Mouse (Mus musculus) hindbrain, embryonic 14.5 days (tissue): Measurements from ENCODE around the gene Tpt1. TPM values are rescaled to one million over a fixed set of nuclear protein-coding genes. Genes with fewer than 3 reads are reported as not detected.

ENCODE experiments used
- ATAC-seq: fragments of 200-750 bp; cut with Nextera tagmentation; 2 replicates; pipeline ENCODE4 v1.8.0; 2017; ENCODE audit warnings: moderate number of reproducible peaks, mild to moderate bottlenecking, moderate TSS enrichment, moderate library complexity; ENCODE audit not compliant: low FRiP score
- DNase-seq: peaks from one replicate; pipeline ENCODE4 v3.0.0-alpha.2; 2015; ENCODE audit warnings: low spot score
- H3K27ac ChIP-seq: fragments of 300-500 bp; sonication (generic); 2 replicates; pipeline ENCODE4 v1.5.1; 2014; ENCODE audit warnings: mild to moderate bottlenecking, moderate library complexity
- H3K27me3 ChIP-seq: fragments of 300-500 bp; sonication (generic); 2 replicates; pipeline ENCODE4 v1.6.1; 2014; ENCODE audit warnings: mild to moderate bottlenecking, low read length, mixed read lengths; ENCODE audit not compliant: control insufficient read depth, insufficient read depth
- H3K36me3 ChIP-seq: fragments of 300-500 bp; sonication (generic); replicated peaks from 2 replicates; pipeline ENCODE4 v1.6.1; 2014; ENCODE audit not compliant: control insufficient read depth, insufficient read depth
- H3K4me1 ChIP-seq: fragments of 300-500 bp; sonication (generic); replicated peaks from 2 replicates; pipeline ENCODE4 v1.6.1; 2014; ENCODE audit warnings: antibody characterized with exemption, low read length, mixed read lengths; ENCODE audit not compliant: control insufficient read depth, insufficient read depth
- H3K4me2 ChIP-seq: fragments of 300-500 bp; sonication (generic); replicated peaks from 2 replicates; pipeline ENCODE4 v1.6.1; 2014; ENCODE audit warnings: mild to moderate bottlenecking, moderate library complexity
- H3K4me3 ChIP-seq: fragments of 300-500 bp; sonication (generic); replicated peaks from 2 replicates; pipeline ENCODE4 v1.5.1; 2014; ENCODE audit warnings: mild to moderate bottlenecking, low read length
- H3K9ac ChIP-seq: fragments of 300-500 bp; sonication (generic); 2 replicates; pipeline ENCODE4 v1.6.1; 2014
- H3K9me3 ChIP-seq: fragments of 300-500 bp; sonication (generic); 2 replicates; pipeline ENCODE4 v1.6.1; 2016; ENCODE audit warnings: low read length; ENCODE audit not compliant: control insufficient read depth
- WGBS: fragments of 180-500 bp; shearing (Covaris S2); extraction: QIAGEN DNeasy Blood & Tissue Kit; methylation state at CpG from one replicate; pipeline ENCODE4 v1.1.7; 2014; 5-methylcytosine and 5-hydroxymethylcytosine counted together
- polyA plus RNA-seq: library from polyadenylated mRNA; unstranded; fragments of >200 nt; fragmentation: Nextera tagmentation; extraction: Ambion mirVana; gene quantifications from 2 replicates; pipeline ENCODE4 v1.2.1, GENCODE M21; 2014

Gene Tpt1
- polyA plus RNA-seq, 1 experiment from 2014 or later, result 871 TPM

DNA sequence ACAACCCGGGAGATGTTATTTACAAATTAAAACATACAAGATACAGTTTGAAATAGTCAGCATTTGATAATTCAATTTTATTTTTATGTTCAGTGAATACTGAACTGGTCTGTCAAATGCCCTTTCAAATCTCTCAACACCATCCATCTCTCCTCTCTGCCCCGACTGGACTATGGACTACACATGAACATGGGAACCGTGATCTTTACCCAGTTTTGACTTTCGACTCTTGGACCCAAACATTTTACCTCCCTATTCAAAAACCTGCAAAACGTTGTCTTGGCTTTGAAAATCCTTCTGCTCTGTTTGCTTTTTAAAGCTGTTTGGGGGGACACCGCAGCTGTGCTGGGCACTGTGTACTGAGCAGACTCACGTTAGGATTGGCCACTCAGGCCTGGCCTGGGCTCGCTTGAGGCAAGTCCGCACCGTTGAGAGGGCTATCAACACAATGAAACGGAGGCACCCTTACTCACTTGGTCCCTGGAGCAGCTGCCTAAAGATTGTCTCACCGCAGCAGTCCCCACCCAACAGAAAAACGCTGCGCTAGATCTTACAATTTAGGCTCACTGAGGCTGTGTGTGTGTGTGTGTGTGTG lies 25.0 kb downstream of the Tpt1 start:
- DNase-seq (no peak), ATAC-seq (no peak)
- no peaks in the 10 kb centered on the region for H3K4me1 ChIP-seq
- no peak overlapping the region for H3K4me3 ChIP-seq
- 79% methylated on average over 14 of the region's 14 CpGs for WGBS
- H3K36me3 ChIP-seq, result no peaks in the 10 kb centered on the region
- H3K9ac ChIP-seq, result no peak overlapping the region
- no peak overlapping the region for H3K27ac ChIP-seq
- H3K27me3 ChIP-seq, result no peaks in the 10 kb centered on the region
- no peak overlapping the region for H3K4me2 ChIP-seq
- no peaks in the 10 kb centered on the region for H3K9me3 ChIP-seq

DNA sequence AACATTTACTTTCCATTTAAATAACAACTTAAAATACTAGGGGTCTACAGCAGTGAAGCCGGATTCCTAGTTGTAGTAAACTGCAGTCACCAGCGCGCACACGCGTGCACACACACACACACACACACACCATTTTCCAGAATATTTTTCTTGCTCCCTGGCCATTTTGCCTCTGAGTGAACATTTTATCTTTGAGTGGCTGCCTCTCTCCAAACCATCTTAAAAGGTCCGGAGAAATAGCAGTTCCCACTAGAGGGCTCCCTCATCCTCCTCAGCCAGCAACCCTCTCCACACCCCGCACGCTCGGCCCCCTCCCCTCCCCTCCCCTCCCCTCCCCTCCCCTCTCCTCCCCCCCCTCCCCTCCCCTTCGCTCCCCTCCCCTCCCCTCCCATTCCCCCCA lies 25.7 kb downstream of the Tpt1 start:
- ATAC-seq, result no peak
- H3K4me3 ChIP-seq, result no peak overlapping the region
- H3K27ac ChIP-seq, result no peak overlapping the region
- 20% methylated on average over 9 of the region's 10 CpGs for WGBS
- DNase-seq, result peak; percentile 66
- H3K9ac ChIP-seq, result no peak overlapping the region
- H3K36me3 ChIP-seq, result no peaks in the 10 kb centered on the region
- H3K4me1 ChIP-seq, result no peaks in the 10 kb centered on the region
- no peaks in the 10 kb centered on the region for H3K9me3 ChIP-seq
- H3K27me3 ChIP-seq, result no peaks in the 10 kb centered on the region
- H3K4me2 ChIP-seq, result peak overlapping the region; percentile 42

DNA sequence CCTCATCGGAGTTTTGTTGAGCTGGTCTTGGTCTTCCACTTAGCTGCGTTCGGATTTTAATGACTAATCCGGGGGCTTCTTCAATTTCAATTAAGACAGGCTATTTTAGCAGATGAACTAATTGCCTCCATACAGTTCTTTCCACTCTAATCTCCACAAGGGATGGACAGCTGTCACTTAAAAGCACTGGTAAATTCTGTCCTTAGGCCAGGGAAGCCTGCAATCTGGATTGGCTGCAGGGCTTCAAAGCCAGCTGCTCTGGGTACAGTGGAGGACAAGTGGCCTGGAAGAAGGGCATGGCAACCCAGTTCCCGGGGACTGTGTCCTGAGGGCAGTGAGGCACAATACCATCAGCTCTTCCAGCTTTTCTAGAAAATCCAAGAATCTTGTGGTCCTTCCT lies 26.2 kb downstream of the Tpt1 start:
- no peaks in the 10 kb centered on the region for H3K36me3 ChIP-seq
- no peaks in the 10 kb centered on the region for H3K4me1 ChIP-seq
- H3K9me3 ChIP-seq, result no peaks in the 10 kb centered on the region
- H3K27me3 ChIP-seq, result no peaks in the 10 kb centered on the region
- no peak overlapping the region for H3K27ac ChIP-seq
- 9% methylated on average over 5 of the region's 5 CpGs for WGBS
- no peak overlapping the region for H3K9ac ChIP-seq
- H3K4me3 ChIP-seq, result no peak overlapping the region
- ATAC-seq, result peak; percentile 52; the same call in 1 of the 2 replicates
- DNase-seq, result no peak
- H3K4me2 ChIP-seq, result no peak overlapping the region

DNA sequence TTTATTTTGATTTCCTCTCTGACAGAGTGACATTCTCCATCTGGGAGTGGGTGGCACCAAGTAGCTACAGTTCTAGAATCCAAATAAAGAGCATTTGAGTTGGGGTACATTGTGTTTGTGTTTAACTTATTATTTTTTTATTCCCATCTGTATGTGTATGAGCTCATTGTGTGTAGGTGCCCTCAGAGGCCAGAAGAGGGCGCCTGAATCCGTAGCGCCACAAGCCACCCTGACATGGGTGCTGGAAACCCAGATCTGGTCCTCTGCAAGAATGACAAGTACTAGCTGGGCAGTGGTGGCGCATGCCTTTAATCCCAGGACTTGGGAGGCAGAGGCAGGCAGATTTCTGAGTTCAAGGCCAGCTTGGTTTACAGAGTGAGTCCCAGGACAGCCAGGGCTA lies 26.9 kb downstream of the Tpt1 start:
- H3K27me3 ChIP-seq, result no peaks in the 10 kb centered on the region
- no peak for ATAC-seq
- WGBS, result 88% methylated on average over 4 of the region's 4 CpGs

DNA sequence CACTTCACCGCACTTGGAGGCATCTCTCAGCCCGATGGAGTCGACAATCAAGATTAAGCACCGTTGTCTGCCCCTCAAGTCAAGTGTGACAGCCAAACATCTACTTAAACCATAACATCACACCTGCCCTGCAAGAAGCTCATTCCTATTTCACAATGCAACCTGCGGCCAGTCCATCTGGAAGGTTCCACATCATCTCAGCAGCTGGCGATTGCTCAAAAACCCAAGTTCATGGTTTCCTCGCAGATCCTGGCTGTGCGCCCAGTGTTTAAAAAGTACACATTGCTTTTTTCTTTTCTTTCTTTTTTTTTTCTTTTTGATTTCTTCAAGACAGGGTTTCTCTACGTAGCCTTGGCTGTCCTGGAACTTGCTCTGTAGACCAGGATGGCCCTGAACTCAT lies 28.7 kb downstream of the Tpt1 start:
- no peaks in the 10 kb centered on the region for H3K9me3 ChIP-seq
- H3K4me1 ChIP-seq, result no peaks in the 10 kb centered on the region
- H3K9ac ChIP-seq, result no peak overlapping the region
- 91% methylated on average over 9 of the region's 9 CpGs for WGBS
- ATAC-seq, result no peak
- DNase-seq, result no peak
- no peaks in the 10 kb centered on the region for H3K27me3 ChIP-seq
- H3K4me3 ChIP-seq, result no peak overlapping the region
- no peak overlapping the region for H3K27ac ChIP-seq
- H3K4me2 ChIP-seq, result no peak overlapping the region
- H3K36me3 ChIP-seq, result no peaks in the 10 kb centered on the region

More for the DNA sequence above, 26.9 kb downstream of the Tpt1 start:
- Histone ChIP-seq H3K4me2 (no peak overlapping the region), H3K4me1 (no peaks in the 10 kb centered on the region), H3K4me3 (no peak overlapping the region), H3K9ac (no peak overlapping the region), H3K27ac (no peak overlapping the region), H3K36me3 (no peaks in the 10 kb centered on the region), H3K9me3 (no peaks in the 10 kb centered on the region)
- no peak for DNase-seq

DNA sequence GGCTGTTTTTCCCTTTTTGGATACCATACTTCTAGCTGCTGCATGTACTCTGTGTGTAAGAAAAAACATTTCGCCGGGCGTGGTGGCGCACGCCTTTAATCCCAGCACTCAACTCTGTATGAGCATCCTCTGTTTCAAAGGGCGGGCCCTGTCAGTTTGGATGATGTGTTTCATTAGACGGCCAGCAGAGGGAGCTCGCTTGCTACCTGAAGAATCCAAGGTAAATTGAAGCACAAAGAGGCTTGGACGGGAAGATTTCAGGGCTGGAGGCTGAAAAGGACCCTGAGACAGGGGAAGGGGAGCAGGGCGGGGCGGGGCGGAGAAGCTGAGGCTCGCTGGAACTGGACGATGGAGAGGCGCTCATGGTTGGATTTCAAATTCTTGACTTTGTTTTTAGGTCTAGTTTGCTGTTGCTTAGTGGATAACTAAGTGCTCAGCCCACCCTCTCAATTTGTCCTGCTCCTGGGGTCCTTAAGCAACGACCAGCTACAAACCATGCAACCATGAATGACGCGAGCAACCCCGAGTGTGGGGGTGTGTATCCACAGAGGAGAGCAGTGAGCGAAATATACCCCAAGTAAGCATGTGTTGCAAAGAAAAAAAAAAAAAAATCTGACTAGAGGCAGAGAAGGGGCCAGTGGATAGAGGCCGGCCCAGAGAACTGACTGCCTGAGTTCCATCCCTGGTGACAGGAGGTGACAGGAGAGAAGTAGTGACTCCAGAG lies 31.6 kb downstream of the Tpt1 start:
- Histone ChIP-seq H3K9ac (peak overlapping the region; percentile 24; the same call in 1 of the 2 replicates), H3K4me2 (peak overlapping the region; percentile 38), H3K4me3 (no peak overlapping the region), H3K4me1 (no peaks in the 10 kb centered on the region; the same call in 1 of the 2 replicates), H3K36me3 (no peaks in the 10 kb centered on the region), H3K27ac (no peak overlapping the region), H3K9me3 (no peaks in the 10 kb centered on the region), H3K27me3 (no peaks in the 10 kb centered on the region)
- DNase-seq (peak; percentile 90), ATAC-seq (peak; percentile 69)
- WGBS, result 13% methylated on average over 21 of the region's 21 CpGs

DNA sequence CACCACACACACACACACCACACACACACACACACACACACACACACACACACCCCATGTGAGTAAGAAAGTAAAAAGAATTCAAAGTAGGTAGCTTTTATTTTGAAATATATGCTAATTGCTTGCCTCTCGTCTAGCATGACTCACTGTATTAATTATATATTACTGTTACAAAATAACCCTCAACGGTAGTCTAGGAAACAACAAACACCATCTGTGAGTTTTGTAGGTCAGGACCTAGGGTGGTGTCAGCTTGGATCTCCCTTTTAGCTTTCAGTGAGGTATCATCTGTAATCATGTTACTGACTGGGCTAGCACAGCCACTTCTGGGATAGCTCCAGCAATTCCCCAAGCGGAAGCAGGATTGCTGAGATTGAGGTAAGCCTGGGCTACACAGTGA lies 32.4 kb downstream of the Tpt1 start:
- Histone ChIP-seq H3K9ac (no peak overlapping the region), H3K27me3 (no peaks in the 10 kb centered on the region), H3K9me3 (no peaks in the 10 kb centered on the region), H3K36me3 (no peaks in the 10 kb centered on the region), H3K4me3 (no peak overlapping the region), H3K4me1 (no peaks in the 10 kb centered on the region; the same call in 1 of the 2 replicates), H3K27ac (no peak overlapping the region), H3K4me2 (no peak overlapping the region)
- whole genome bisulfite sequencing, result 63% methylated on average over 3 of the region's 3 CpGs
- DNase-seq (no peak), ATAC-seq (no peak)

DNA sequence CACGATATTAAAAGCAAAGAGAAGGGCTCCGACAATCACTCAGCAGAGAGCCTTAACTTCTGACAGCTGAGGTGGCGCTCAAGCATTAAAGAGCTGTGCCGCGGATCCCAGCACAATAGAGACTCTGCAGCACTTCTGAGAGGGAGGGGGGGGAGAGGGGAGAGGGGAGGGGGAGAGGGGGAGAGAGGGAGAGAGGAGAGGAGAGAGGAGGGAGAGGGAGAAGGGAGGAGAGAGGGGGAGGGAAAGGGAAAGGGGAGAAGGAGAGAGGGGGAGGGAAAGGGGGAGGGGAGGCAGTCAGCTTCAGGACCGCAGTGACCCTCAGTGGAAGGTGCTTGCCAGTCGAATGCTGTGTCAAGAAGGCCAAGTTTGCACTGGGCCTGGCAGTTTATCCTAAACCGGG lies 34.1 kb downstream of the Tpt1 start:
- DNase-seq (peak; percentile 46), ATAC-seq (no peak)
- 14% methylated on average over 8 of the region's 8 CpGs for WGBS
- no peak overlapping the region for H3K4me3 ChIP-seq
- no peaks in the 10 kb centered on the region for H3K27me3 ChIP-seq
- H3K9me3 ChIP-seq, result no peaks in the 10 kb centered on the region
- no peak overlapping the region for H3K9ac ChIP-seq
- H3K36me3 ChIP-seq, result no peaks in the 10 kb centered on the region
- no peaks in the 10 kb centered on the region; the same call in 1 of the 2 replicates for H3K4me1 ChIP-seq
- no peak overlapping the region for H3K27ac ChIP-seq
- H3K4me2 ChIP-seq, result peak overlapping the region; percentile 3; the same call in 1 of the 2 replicates

DNA sequence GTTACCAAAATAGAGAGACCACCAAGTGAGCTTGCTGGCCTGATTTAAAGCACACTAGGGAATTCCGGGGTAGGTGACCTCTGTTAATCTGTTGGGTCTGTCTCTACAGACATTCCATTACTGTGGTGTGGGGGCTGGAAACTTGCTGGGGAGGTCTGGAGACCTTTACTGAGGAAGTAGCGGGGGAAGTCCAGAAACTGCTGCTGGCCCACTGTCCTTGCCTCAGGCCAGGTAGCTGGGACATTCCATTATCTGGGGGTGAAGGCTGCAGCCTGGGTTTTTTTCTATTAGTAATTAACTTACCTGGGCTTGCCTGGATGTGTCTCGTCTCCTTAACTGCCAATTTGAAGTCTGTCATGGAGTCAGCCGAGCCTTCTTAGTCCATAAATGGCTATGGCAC lies 37.0 kb downstream of the Tpt1 start:
- ATAC-seq (no peak), DNase-seq (no peak)
- H3K4me2 ChIP-seq, result no peak overlapping the region
- H3K36me3 ChIP-seq, result no peaks in the 10 kb centered on the region
- WGBS, result 35% methylated on average over 4 of the region's 4 CpGs
- H3K9me3 ChIP-seq, result no peaks in the 10 kb centered on the region
- H3K27me3 ChIP-seq, result no peaks in the 10 kb centered on the region
- H3K9ac ChIP-seq, result no peak overlapping the region
- no peaks in the 10 kb centered on the region; the same call in 1 of the 2 replicates for H3K4me1 ChIP-seq
- H3K27ac ChIP-seq, result no peak overlapping the region
- H3K4me3 ChIP-seq, result no peak overlapping the region
